Mouse (Mus musculus): ENCODE results near the gene Olfr373. TPM values are rescaled to one million over a fixed set of nuclear protein-coding genes. Genes with fewer than 3 reads are reported as not detected.

Gene Olfr373
- polyA plus RNA-seq, 1 experiment from 2014 or later: not detected

Other genes starting within 250 kb of the Olfr373 start
- gene Zfp709, start 201.2 kb upstream of the Olfr373 start, polyA plus RNA-seq (2015; fragmentation: Nextera tagmentation; extraction: Ambion mirVana): 9.3 and 9.6 TPM in 2 replicates
- gene Zfp882, start 174.6 kb upstream of the Olfr373 start, polyA plus RNA-seq (2015; fragmentation: Nextera tagmentation; extraction: Ambion mirVana): 21.1 and 21.8 TPM in 2 replicates
- gene Zfp617, start 174.5 kb upstream of the Olfr373 start, polyA plus RNA-seq (2015; fragmentation: Nextera tagmentation; extraction: Ambion mirVana): 36.0 TPM in 2 replicates
- 16.3 and 17.4 TPM in 2 replicates for gene Zfp961, start 132.1 kb upstream of the Olfr373 start, polyA plus RNA-seq (2015; fragmentation: Nextera tagmentation; extraction: Ambion mirVana)
- gene Cyp4f18, start 73.6 kb upstream of the Olfr373 start, polyA plus RNA-seq (2015; fragmentation: Nextera tagmentation; extraction: Ambion mirVana): 0.96 and 0.98 TPM in 2 replicates
- gene Olfr372, start 42.0 kb upstream of the Olfr373 start, polyA plus RNA-seq (2015; fragmentation: Nextera tagmentation; extraction: Ambion mirVana): not detected in 2 replicates
- 0.06 TPM in 1 of 2 replicates, not detected in the other for gene Olfr374, start 23.9 kb downstream of the Olfr373 start, polyA plus RNA-seq (2015; fragmentation: Nextera tagmentation; extraction: Ambion mirVana)
- gene Tpm4, start 51.8 kb downstream of the Olfr373 start, polyA plus RNA-seq (2015; fragmentation: Nextera tagmentation; extraction: Ambion mirVana): 172 and 176 TPM in 2 replicates
- gene Rab8a, start 78.0 kb downstream of the Olfr373 start, polyA plus RNA-seq (2015; fragmentation: Nextera tagmentation; extraction: Ambion mirVana): 88.8 and 91.6 TPM in 2 replicates
- gene Hsh2d, start 106.5 kb downstream of the Olfr373 start, polyA plus RNA-seq (2015; fragmentation: Nextera tagmentation; extraction: Ambion mirVana): not detected in 2 replicates
- gene Cib3, start 129.7 kb downstream of the Olfr373 start, polyA plus RNA-seq (2015; fragmentation: Nextera tagmentation; extraction: Ambion mirVana): not detected in 2 replicates
- not detected in 2 replicates for gene Gm11034, start 130.5 kb downstream of the Olfr373 start, polyA plus RNA-seq (2015; fragmentation: Nextera tagmentation; extraction: Ambion mirVana)
- gene Fam32a, start 136.6 kb downstream of the Olfr373 start, polyA plus RNA-seq (2015; fragmentation: Nextera tagmentation; extraction: Ambion mirVana): 112 and 115 TPM in 2 replicates
- gene Ap1m1, start 156.8 kb downstream of the Olfr373 start, polyA plus RNA-seq (2015; fragmentation: Nextera tagmentation; extraction: Ambion mirVana): 296 and 302 TPM in 2 replicates
- gene Gm10282, start 222.1 kb downstream of the Olfr373 start, polyA plus RNA-seq (2015; fragmentation: Nextera tagmentation; extraction: Ambion mirVana): 9.0 and 11.9 TPM in 2 replicates
- 4.7 and 5.4 TPM in 2 replicates for gene Klf2, start 235.9 kb downstream of the Olfr373 start, polyA plus RNA-seq (2015; fragmentation: Nextera tagmentation; extraction: Ambion mirVana)